Mouse (Mus musculus) left cerebral cortex, adult 9 months (tissue): Measurements from ENCODE around the gene Htr5a.

Source experiments
- DNase-seq, 2 experiments: peaks; one replicate each; pipeline ENCODE4 v3.0.0; 2022; ENCODE audit warnings: low spot score in 2 of 2

The Htr5a gene

DNA sequence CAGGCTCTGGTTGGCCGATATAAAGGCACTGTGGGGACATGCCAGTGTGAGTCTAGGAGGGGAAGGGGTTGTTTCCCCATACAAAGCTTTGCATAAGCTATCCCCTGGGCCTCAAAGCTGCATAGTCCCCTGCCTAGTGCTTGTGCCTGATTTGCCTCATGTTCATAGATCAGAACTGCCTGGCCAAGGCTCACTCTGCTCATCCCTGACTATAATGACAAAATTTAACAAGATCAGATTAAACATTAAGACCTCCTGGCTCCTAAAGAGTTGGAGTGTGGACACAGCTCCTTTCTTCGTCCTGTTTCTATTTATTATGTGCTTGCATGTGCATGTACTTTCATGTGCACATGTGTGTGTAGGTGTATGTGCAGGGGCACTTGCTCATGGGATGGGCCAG lies 39.3 kb downstream of the Htr5a start:
- DNase-seq = no peak

DNA sequence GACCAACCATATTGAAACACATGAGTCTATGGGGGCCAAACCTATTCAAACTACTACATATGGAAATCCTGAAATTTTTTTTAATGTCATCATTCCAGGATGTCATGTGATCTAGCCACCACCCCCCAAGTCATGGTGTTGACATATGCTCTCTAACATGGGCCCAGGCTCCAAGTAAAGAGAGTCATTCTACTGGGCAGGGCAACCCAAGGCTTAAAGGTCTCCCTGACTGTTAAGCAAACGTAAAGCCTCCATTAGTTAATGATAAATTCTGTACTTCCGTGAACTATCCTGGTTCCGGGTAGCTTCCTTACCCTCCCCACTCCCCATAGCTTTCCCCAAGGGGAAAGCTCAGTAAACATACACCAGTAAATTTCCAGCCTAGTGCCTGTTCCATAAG lies 46.1 kb downstream of the Htr5a start:
- no peak for DNase-seq

DNA sequence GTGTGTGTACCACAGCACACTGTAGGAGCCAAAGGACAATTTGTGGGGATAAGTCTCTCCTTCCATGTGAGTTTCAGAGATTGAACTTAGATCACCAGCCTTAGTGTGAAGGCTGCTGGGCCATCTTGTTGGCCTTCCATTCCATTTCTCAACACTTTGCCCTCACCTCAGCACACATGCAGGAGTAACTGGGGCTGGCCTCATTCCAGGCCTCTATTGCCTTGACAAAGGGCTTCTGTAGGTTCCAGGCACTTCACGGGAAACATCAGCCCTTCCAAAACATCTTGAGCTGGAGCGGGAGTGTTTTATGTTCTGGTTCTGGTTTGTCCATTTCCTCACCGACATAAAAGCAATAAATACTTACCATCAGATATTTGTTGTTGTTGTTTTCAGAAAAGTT lies 54.0 kb downstream of the Htr5a start:
- no peak for DNase-seq

DNA sequence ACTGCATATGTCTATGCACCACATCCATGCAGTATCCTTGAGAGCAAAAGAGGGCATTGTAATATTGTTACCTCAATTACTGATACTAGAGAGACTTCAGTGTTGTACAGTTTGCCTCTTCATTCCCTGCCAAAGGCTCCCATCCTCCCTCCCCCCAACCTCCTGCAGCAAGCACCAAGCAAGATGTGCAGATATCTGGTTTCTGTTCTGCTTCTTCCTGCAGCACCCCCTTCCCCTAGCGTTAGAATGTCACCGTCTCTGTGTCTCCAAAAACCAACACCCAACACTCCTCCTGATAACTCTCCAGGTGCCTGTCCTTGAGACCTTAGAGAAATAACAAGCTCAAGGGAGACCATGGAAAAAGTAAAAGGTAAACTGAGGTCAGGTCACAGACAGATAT lies 57.8 kb downstream of the Htr5a start:
- no peak for DNase-seq

DNA sequence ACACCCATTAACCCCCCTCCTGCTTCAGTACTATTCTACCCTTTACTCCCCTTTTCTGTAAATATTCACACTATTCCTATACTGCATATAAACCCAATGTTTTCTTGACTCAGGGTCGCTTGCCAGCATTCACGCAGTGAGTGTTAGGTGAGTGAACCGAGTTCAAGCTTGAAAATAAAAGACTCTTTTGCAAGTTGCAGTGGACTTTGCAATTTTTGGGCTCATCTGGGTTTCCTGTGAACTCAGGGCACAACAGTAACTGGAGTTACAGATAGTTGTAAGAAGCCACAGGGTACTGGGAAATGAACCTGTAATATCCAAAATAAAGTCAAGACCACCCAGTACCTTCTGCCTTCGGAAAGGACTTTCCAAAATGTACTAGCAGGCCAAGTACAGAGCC lies 58.2 kb downstream of the Htr5a start:
- no peak for DNase-seq
